Mouse (Mus musculus): ENCODE results near the gene Snta1.
A peak's percentile ranks its signal among the peaks of the same experiment; 100 is the strongest.

Snta1 gene

DNA sequence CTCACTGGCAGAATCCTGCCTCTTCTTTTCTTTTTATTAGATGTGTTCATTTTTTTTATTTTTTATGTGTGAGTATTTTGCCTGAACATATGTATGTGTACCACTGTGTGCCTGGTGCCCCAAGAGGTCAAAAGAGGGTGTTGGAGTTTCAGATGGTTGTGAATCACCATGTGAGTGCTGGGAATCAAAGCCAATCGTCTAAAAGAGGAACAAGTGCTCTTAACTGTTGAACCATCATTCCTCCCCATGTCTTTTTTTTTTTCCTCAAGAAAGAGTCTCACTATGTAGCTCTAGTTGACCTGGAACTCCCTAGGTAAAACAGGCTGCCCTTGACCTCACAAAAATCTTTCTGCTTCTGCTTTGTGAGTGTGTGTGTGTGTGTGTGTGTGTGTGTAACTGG, 5.9 kb downstream of the Snta1 start:
- Histone ChIP-seq H3K36me3 (ENCODE audit: insufficient read depth, low read length) (peaks cover 50% of the 10 kb centered on the region), H3K4me1 (replicated peaks; ENCODE audit: low read depth, low read length) (no peaks in the 10 kb centered on the region), H3K9me3 (ENCODE audit: low read length) (peaks cover 13% of the 10 kb centered on the region), H3K4me3 (replicated peaks; ENCODE audit: low read length) (no peak overlapping the region), H3K27me3 (ENCODE audit: insufficient read depth, low read length) (no peaks in the 10 kb centered on the region)
- TF ChIP-seq NANOG (IDR thresholded peaks at IDR 0.05; ENCODE audit: borderline replicate concordance, low read length) (no peak), POU5F1 (IDR thresholded peaks at IDR 0.05; ENCODE audit: borderline replicate concordance, low read length) (no peak), CTCF (conservative IDR thresholded peaks at IDR 0.05; ENCODE audit: low read length) (no peak)

- TF ChIP-seq NANOG (IDR thresholded peaks at IDR 0.05; ENCODE audit: borderline replicate concordance, low read length) (no peak), CTCF (conservative IDR thresholded peaks at IDR 0.05; ENCODE audit: low read length) (no peak), POU5F1 (IDR thresholded peaks at IDR 0.05; ENCODE audit: borderline replicate concordance, low read length) (no peak)
Measured at GRCm38 (mm10) chr2:154399325-154399724, 8.6 kb downstream of the Snta1 start.

DNA sequence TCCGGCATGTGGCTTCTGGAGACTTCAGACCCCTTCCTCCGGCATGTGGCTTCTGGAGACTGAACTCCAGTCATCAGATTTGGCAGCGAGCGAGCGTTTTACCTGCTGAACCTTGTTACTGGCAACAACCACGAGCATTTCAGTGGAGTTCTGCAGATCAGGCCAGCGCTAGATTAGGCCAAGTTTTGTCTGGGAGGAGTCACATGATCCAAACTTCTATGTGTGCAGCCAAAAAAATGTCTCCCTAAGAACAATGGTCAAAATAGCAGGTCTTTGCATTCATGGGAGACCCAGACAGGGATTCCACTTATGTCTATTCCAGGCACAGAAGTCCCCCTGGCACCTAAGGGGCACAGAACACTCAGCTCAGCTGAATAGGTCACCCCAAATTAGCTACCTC, 9.6 kb downstream of the Snta1 start:
- no peaks in the 10 kb centered on the region for H3K27me3 ChIP-seq (ENCODE audit: insufficient read depth, low read length)
- no peak overlapping the region for H3K4me3 ChIP-seq (replicated peaks; ENCODE audit: low read length)
- peaks cover 36% of the 10 kb centered on the region for H3K36me3 ChIP-seq (ENCODE audit: insufficient read depth, low read length)
- TF ChIP-seq NANOG (IDR thresholded peaks at IDR 0.05; ENCODE audit: borderline replicate concordance, low read length) (no peak), POU5F1 (IDR thresholded peaks at IDR 0.05; ENCODE audit: borderline replicate concordance, low read length) (no peak), CTCF (conservative IDR thresholded peaks at IDR 0.05; ENCODE audit: low read length) (no peak)
- H3K4me1 ChIP-seq (replicated peaks; ENCODE audit: low read depth, low read length), result no peaks in the 10 kb centered on the region
- H3K9me3 ChIP-seq (ENCODE audit: low read length), result no peaks in the 10 kb centered on the region

More at GRCm38 (mm10) chr2:154399325-154399724, 8.6 kb downstream of the Snta1 start:
- no peaks in the 10 kb centered on the region for H3K4me1 ChIP-seq (replicated peaks; ENCODE audit: low read depth, low read length)
- H3K27me3 ChIP-seq (ENCODE audit: insufficient read depth, low read length), result no peaks in the 10 kb centered on the region
- peaks cover 40% of the 10 kb centered on the region for H3K36me3 ChIP-seq (ENCODE audit: insufficient read depth, low read length)
- no peak overlapping the region for H3K4me3 ChIP-seq (replicated peaks; ENCODE audit: low read length)
- H3K9me3 ChIP-seq (ENCODE audit: low read length), result no peaks in the 10 kb centered on the region

DNA sequence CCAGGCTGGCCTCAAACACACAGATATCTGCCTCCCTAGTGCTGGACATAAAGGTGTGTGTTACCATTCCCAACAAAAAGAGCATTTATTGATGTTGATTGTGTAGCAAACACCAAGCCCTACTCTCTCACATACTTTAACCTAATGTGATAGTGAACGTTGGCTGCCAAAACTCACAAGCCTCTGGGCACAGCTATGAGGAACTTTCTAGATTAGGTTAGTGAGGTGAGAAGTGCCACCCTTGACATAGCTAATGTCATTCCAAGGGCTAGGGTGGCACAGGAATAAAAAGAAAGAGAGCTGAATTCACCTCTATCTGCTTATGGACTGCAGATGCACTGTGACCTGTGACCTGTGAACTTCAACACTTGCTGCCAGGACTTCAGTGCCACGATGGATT, 11.4 kb downstream of the Snta1 start:
- H3K4me1 ChIP-seq (replicated peaks; ENCODE audit: low read depth, low read length), result no peaks in the 10 kb centered on the region; the same call in 1 of the 2 replicates
- no peak overlapping the region for H3K4me3 ChIP-seq (replicated peaks; ENCODE audit: low read length)
- no peak for TF ChIP-seq NANOG (IDR thresholded peaks at IDR 0.05; ENCODE audit: borderline replicate concordance, low read length)
- TF ChIP-seq CTCF (conservative IDR thresholded peaks at IDR 0.05; ENCODE audit: low read length), result no peak
- no peak for TF ChIP-seq POU5F1 (IDR thresholded peaks at IDR 0.05; ENCODE audit: borderline replicate concordance, low read length)
- H3K36me3 ChIP-seq (ENCODE audit: insufficient read depth, low read length), result peaks cover 27% of the 10 kb centered on the region
- H3K9me3 ChIP-seq (ENCODE audit: low read length), result no peaks in the 10 kb centered on the region
- H3K27me3 ChIP-seq (ENCODE audit: insufficient read depth, low read length), result no peaks in the 10 kb centered on the region

- TF ChIP-seq POU5F1 (IDR thresholded peaks at IDR 0.05; ENCODE audit: borderline replicate concordance, low read length) (no peak), CTCF (conservative IDR thresholded peaks at IDR 0.05; ENCODE audit: low read length) (no peak), NANOG (IDR thresholded peaks at IDR 0.05; ENCODE audit: borderline replicate concordance, low read length) (no peak)
- Histone ChIP-seq H3K4me3 (replicated peaks; ENCODE audit: low read length) (no peak overlapping the region), H3K9me3 (ENCODE audit: low read length) (no peaks in the 10 kb centered on the region)
Measured at GRCm38 (mm10) chr2:154394602-154395001, 13.3 kb downstream of the Snta1 start.

DNA sequence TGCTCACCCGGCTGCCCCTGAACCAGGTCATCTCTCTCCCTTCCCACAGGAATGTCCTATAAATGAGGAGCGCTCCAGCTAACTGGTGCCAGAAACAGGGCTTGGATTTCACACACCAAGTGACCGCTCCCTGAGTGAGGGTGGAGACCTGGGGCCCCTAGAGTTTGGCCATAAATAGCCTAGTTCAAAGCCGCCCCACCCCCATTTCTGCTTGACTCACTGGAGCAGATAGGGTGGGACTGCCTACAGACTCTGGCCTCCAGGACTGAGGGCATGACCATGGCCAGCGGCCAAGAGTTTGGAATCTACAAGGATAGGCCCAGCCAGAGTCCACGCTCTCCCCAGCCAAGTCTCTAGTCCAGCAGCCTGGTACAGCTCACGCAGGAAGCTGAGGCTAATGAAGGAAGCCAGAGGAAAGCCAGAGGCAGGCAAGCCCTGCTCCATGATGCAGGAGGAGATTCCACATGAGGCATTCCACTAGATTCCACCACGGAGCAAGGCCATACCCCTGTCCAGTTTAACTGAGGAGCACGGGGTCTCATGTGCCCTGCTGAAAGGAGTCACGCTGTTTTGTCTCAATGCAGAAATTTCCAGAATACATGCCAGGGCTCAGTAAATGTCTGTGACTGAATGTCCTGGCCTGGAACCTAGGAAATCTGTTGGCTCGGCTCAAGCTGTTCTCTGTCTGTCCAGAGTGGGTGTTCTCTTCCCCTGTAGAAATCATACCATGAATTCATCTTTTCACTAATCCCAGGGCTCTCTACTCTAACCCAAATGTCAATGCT, 17.5 kb downstream of the Snta1 start:
- Histone ChIP-seq H3K9me3 (ENCODE audit: low read length) (no peaks in the 10 kb centered on the region), H3K4me3 (replicated peaks; ENCODE audit: low read length) (no peak overlapping the region), H3K4me1 (replicated peaks; ENCODE audit: low read depth, low read length) (peaks cover 20% of the 10 kb centered on the region), H3K36me3 (ENCODE audit: insufficient read depth, low read length) (0 out of 2 replicates have a peak, but pooled peaks cover 3% of the 10 kb centered on the region), H3K27me3 (ENCODE audit: insufficient read depth, low read length) (no peaks in the 10 kb centered on the region)
- TF ChIP-seq POU5F1 (IDR thresholded peaks at IDR 0.05; ENCODE audit: borderline replicate concordance, low read length) (no peak), CTCF (conservative IDR thresholded peaks at IDR 0.05; ENCODE audit: low read length) (no peak), NANOG (IDR thresholded peaks at IDR 0.05; ENCODE audit: borderline replicate concordance, low read length) (no peak)

More at GRCm38 (mm10) chr2:154394602-154395001, 13.3 kb downstream of the Snta1 start:
- Histone ChIP-seq H3K36me3 (ENCODE audit: insufficient read depth, low read length) (peaks cover 19% of the 10 kb centered on the region), H3K4me1 (replicated peaks; ENCODE audit: low read depth, low read length) (peaks cover 14% of the 10 kb centered on the region), H3K27me3 (ENCODE audit: insufficient read depth, low read length) (no peaks in the 10 kb centered on the region)

DNA sequence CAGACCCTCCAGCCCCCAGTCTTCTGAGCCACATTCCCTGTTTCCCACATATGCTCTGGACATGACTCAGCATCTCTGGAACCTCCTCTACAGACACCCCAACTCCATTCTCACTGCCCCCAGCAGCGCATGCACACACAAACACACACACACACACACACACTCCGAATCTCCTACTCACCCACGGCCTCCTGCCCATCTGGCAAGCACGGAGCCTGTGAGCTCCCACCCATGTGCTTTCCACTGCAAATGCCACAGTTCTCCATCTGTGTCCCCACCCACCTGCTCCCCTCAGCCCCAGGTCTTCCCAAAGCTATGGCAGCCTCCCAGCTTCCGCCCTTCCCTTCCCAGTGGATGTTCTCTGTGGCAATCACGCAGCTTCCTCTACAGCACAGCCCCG, 28.8 kb downstream of the Snta1 start:
- TF ChIP-seq POU5F1 (IDR thresholded peaks at IDR 0.05; ENCODE audit: borderline replicate concordance, low read length) (no peak), NANOG (IDR thresholded peaks at IDR 0.05; ENCODE audit: borderline replicate concordance, low read length) (no peak), CTCF (conservative IDR thresholded peaks at IDR 0.05; ENCODE audit: low read length) (no peak)
- peaks cover 45% of the 10 kb centered on the region for H3K4me1 ChIP-seq (replicated peaks; ENCODE audit: low read depth, low read length)
- peak overlapping the region; percentile 57 for H3K4me3 ChIP-seq (replicated peaks; ENCODE audit: low read length)
- H3K27me3 ChIP-seq (ENCODE audit: insufficient read depth, low read length), result no peaks in the 10 kb centered on the region
- H3K36me3 ChIP-seq (ENCODE audit: insufficient read depth, low read length), result peaks cover 30% of the 10 kb centered on the region
- peaks cover 5% of the 10 kb centered on the region; the same call in 1 of the 2 replicates for H3K9me3 ChIP-seq (ENCODE audit: low read length)

GRCm38 (mm10) chr2:154374807-154375601, 32.9 kb downstream of the Snta1 start:
- Histone ChIP-seq H3K4me3 (replicated peaks; ENCODE audit: low read length) (no peak overlapping the region), H3K36me3 (ENCODE audit: insufficient read depth, low read length) (peaks cover 40% of the 10 kb centered on the region), H3K4me1 (replicated peaks; ENCODE audit: low read depth, low read length) (peaks cover 47% of the 10 kb centered on the region), H3K9me3 (ENCODE audit: low read length) (no peaks in the 10 kb centered on the region), H3K27me3 (ENCODE audit: insufficient read depth, low read length) (no peaks in the 10 kb centered on the region)
- TF ChIP-seq CTCF (conservative IDR thresholded peaks at IDR 0.05; ENCODE audit: low read length) (no peak), NANOG (IDR thresholded peaks at IDR 0.05; ENCODE audit: borderline replicate concordance, low read length) (no peak), POU5F1 (IDR thresholded peaks at IDR 0.05; ENCODE audit: borderline replicate concordance, low read length) (no peak)

Measured in E14TG2a.4 (cell line).